Mouse (Mus musculus) macrophage (primary cell): ENCODE data around the gene Nfic. TPM values are rescaled to one million over a fixed set of nuclear protein-coding genes. Genes with fewer than 3 reads are reported as not detected.
A peak's percentile ranks its signal among the peaks of the same experiment; 100 is the strongest.

ENCODE experiments used
- H3K27ac ChIP-seq: fragments of 350-480 bp; formaldehyde crosslinking; 2 replicates; pipeline ENCODE4 v1.9.0; 2021
- H3K36me3 ChIP-seq: fragments of 350-480 bp; formaldehyde crosslinking; 2 replicates; pipeline ENCODE4 v1.9.0; 2021; ENCODE audit errors: inconsistent target
- H3K4me3 ChIP-seq: fragments of 350-480 bp; formaldehyde crosslinking; 2 replicates; pipeline ENCODE4 v1.9.0; 2021; ENCODE audit errors: inconsistent target
- H3K79me2 ChIP-seq: fragments of 350-480 bp; formaldehyde crosslinking; 2 replicates; pipeline ENCODE4 v1.9.0; 2021; ENCODE audit errors: inconsistent target
- WGBS: methylation state at CpG from one replicate; pipeline ENCODE4 v1.1.7; 2026; ENCODE audit warnings: inconsistent platforms; ENCODE audit not compliant: missing documents; 5-methylcytosine and 5-hydroxymethylcytosine counted together
- polyA plus RNA-seq: library from polyadenylated mRNA; stranded (reverse); fragments of 250-400 nt; gene quantifications from 3 replicates; pipeline ENCODE4 v1.2.4, GENCODE M21; 2018; ENCODE audit warnings: inconsistent platforms

Gene Nfic
- polyA plus RNA-seq, 1 experiment from 2014 or later, result 60.6 TPM

DNA sequence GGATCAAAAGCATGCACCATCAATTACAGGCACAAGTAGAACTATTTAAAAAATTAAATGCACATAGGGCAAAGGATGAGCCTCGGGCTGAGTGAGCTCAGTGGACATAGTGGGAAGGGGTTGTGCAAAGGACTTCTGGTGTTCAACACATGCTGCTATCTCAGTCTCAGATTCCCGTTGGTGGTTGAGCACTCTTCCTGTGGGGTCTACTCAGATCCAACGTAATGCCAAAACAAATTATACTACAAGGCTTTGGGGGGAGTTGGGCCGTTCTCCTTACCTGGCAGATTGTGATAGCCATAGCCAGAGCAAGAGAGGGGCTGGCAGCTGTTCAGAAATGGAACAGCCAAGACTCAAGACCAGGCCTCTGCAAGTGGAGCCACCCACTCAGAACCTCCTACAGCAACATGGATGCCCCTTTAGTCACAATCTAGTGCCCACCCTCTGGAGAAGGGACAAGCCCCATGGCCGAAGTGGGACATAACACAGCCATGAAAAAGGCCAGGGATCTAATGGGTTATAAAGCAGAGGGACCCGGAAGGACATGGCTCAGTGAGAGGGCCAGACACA is 75.5 kb downstream of the Nfic start:
- Histone ChIP-seq H3K79me2 (peaks cover 38% of the 10 kb centered on the region), H3K4me3 (no peak overlapping the region), H3K27ac (no peak overlapping the region), H3K36me3 (peaks cover 3% of the 10 kb centered on the region; the same call in 1 of the 2 replicates)
- 83% methylated on average over 6 of the region's 6 CpGs for WGBS

DNA sequence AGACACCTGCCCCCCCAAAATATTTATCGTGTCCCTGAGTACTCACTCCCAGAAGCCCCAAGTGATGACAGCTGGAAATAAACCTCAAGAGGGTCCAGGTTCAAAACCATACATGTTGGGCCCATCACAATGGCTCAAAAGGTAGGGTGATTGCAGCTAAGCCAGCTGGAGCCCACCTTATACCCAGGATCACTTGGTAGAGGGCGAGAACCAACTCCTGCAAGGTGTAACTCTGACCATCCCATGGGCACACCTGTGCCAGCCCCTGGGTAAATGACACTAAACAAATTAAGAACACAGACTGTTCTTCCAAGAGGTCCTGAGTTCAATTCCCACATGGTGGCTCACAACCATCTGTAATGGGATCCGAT is 76.3 kb downstream of the Nfic start:
- H3K4me3 ChIP-seq, result peak overlapping the region; percentile 54
- WGBS, result 53% methylated on average over 3 of the region's 3 CpGs
- H3K79me2 ChIP-seq, result peaks cover 39% of the 10 kb centered on the region
- H3K27ac ChIP-seq, result peak overlapping the region; percentile 69
- H3K36me3 ChIP-seq, result peaks cover 6% of the 10 kb centered on the region

DNA sequence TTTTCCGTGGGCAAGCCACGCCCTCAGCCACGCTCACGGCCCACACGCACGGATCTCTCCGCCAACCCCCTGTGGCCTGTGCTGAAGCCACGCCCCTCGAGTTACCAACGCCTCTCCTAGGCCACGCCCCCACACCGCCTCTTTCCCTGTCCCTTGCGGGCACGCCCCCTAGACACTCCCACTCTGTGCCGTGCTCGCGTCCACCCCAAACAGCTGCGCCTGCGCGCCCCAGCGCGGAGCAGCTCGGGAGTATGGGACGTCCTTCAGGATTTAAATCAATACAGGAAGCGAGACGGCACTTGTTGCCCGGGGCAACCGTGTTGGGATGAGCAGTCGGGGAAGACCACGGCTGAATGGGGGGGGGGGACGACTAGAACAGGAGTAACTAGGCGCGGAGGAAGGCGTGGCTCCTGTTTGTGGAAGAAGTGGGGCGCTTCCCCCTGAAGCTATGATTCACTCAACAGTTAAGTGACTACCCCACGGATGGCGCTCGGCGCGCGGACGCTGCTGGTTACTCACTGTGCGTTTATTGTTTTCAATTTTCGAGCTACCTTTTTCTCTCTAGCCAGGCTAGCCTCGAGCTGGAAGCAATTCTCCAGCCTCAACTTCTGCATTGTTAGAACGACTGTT is 76.8 kb downstream of the Nfic start:
- H3K36me3 ChIP-seq, result peaks cover 11% of the 10 kb centered on the region
- WGBS, result 1% methylated on average over 38 of the region's 46 CpGs
- H3K27ac ChIP-seq, result peak overlapping the region; percentile 69
- peaks cover 44% of the 10 kb centered on the region for H3K79me2 ChIP-seq
- peak overlapping the region; percentile 54 for H3K4me3 ChIP-seq

DNA sequence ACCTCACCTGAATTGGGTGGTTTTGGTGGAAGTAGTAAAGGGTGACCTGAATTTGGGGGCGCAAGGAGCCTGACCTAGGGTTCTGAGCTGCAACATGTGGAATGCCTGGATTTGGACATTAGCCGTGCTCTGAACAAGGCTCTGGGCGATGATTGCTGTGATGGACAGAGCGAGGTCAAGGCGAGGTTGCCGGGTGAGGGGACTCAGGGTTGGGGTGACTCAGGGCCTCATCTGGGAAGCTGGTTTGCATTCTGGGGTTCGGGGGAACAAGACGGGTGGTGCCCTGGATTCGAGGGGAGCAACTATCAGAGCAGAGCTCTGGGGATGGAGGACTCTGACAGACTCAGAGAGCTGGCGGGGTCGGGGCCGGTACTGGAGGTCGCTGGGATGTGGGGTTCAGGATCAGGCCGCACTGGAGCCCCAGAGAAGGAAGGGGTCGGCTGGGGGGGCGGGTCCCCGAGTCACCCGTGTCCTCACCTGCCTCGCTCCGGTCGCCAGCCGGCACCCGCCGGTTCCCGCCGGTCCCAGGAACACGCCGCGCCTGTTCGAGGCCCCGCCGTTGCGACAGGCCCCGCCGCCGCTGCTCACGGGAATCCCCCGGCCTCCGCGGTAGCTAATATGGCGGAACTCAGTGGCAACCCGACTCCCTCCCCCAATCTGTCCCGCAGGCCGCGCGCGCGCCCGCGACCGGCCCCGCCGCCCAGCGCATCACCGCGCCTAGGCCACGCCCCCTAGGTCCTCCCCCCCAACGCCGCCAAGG is 77.5 kb downstream of the Nfic start, which contains the start of gene Fzr1:
TSS of gene Fzr1 (minus strand) at position 724 of the 760 bp plus-strand sequence.
- H3K79me2 ChIP-seq, result peaks cover 51% of the 10 kb centered on the region
- WGBS, result under 1% methylated on average over 54 of the region's 59 CpGs
- peak within 1 kb of the TSS; percentile 82 for H3K4me3 ChIP-seq
- peaks cover 16% of the 10 kb centered on the region for H3K36me3 ChIP-seq
- peak within 1 kb of the TSS; percentile 69 for H3K27ac ChIP-seq

DNA sequence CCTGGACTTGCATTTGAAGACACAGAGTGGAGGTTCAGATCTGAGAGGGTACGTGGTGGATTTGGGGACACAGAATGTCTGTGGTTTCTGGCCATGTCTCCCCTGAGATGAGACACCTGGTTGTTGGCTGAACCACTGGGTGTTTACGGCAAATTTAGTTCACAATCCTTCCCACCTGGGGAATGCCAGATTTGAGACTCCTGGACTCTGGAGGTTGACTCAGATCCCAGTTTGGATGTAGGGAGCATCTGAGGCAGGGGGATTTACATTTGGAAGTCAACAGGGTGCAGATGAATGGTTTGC is 78.1 kb downstream of the Nfic start:
- Histone ChIP-seq H3K27ac (peak overlapping the region; percentile 64), H3K4me3 (peak overlapping the region; percentile 82), H3K36me3 (peaks cover 21% of the 10 kb centered on the region), H3K79me2 (peaks cover 58% of the 10 kb centered on the region)
- WGBS, result 75% methylated on average over 2 of the region's 2 CpGs

DNA sequence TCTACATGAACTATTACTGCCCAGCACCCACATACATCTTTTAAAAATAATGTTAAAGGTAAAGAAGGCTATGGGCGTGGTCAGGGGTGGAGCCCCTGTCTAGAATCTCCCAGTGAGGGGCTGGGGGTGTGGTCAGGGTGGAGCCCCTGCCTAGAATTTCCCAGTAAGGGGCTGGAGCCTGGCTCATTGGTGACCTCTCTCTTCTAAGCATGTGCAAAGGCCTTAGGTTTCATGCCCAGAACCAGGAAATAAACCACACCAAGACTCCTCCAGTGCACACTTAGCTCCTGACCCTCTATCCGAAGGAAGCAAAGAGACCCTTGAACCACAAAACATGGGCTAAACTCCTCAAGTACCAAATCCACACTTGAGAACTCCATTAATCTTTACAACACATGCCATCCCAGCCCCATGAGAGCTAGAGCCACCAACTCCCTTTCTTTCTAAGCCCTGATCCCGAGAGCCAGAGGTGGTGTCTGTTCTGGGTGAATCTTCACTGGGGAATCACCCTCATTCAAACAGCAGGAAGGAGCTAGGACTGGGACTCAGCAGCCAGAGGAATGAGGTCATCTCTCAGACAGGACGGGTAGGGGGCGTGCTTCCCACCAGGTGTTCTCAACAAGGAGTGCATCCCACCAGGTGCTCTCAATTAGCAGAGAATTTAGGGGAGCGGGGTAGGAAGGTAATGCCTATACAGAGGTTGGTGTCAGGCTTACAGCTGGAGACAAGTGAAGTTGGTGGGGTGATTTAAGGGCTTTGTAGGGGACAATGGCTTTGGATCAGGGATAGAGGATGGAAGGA is 78.7 kb downstream of the Nfic start:
- H3K4me3 ChIP-seq, result peak overlapping the region; percentile 82
- H3K36me3 ChIP-seq, result peaks cover 23% of the 10 kb centered on the region
- 53% methylated on average over 6 of the region's 6 CpGs for WGBS
- H3K79me2 ChIP-seq, result peaks cover 63% of the 10 kb centered on the region
- H3K27ac ChIP-seq, result 0 out of 2 replicates have a peak overlapping the region, but pooled peaks have one; percentile 64

DNA sequence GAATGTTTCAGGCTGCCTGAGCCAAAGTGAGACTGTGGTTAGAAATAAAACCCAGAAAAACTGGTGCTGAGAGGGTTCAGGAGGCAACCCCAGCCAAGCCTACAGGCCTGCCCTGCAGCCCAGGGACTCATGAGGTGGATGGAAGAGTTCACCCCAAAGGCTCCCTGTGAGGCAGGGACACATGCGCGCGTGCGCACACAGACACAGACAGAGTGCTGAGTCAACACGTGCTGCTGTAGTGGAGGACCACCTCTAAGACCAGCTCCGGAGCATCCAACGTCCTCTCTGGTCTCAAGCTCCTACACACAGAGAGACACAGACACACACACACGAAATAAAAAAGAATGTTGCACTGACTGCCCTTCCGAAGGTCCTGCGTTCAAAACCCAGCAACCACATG is 80.1 kb downstream of the Nfic start:
- Histone ChIP-seq H3K27ac (no peak overlapping the region), H3K79me2 (peaks cover 67% of the 10 kb centered on the region), H3K36me3 (peaks cover 35% of the 10 kb centered on the region), H3K4me3 (no peak overlapping the region)
- WGBS, result 94% methylated on average over 10 of the region's 10 CpGs

DNA sequence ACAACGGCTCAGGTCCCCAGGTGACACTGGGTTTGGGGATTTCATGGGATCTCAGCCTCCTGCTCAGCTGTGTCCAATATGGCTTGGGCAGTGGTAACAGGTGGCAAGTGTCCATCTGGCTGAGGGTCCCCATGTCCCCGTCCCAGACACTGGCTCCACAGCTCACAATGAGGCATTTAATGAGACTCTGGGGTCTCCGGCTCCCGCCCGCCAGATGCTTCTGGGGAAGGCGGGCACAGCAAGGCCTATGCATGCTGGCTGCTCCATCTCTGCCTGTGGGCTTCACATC is 88.3 kb downstream of the Nfic start:
- H3K79me2 ChIP-seq, result peaks cover 24% of the 10 kb centered on the region
- H3K36me3 ChIP-seq, result peaks cover 61% of the 10 kb centered on the region
- H3K27ac ChIP-seq, result 0 out of 2 replicates have a peak overlapping the region, but pooled peaks have one; percentile 36
- 93% methylated on average over 5 of the region's 6 CpGs for WGBS
- H3K4me3 ChIP-seq, result no peak overlapping the region

DNA sequence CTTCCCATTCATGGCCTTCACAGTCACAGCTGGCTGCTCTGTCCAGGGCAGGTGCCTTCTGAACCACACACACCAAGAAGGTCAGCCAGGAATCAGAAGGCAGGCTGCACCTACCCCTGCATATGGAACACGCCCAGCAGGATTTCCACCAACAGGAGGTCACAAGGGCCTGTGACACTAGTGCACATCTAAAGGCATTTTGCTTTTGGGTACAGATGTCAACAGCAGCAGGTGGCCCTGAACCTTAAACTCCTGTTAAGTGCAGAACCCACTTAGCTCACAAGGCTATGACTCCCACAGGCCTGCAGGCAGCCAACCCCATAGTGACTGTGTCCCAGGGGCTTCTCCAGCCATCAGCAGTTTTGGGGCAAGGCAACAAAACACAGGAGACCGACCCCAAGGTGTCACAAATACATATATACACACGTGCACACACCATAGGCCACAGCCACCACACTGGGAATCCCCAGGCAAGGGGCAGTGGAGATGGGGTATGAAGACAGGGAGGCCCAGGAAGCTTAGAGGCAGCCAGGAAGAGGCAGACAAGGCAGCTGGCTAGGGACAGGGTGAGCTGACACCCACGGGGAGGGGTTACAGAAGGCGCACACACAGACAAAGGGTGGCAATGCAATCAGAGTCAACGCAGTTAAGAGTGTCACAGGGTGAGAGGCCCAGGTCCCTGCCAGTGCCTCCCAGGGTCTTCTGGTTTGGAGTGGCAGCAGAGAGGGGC is 88.8 kb downstream of the Nfic start:
- Histone ChIP-seq H3K79me2 (peaks cover 24% of the 10 kb centered on the region), H3K27ac (peak overlapping the region; percentile 36), H3K4me3 (no peak overlapping the region), H3K36me3 (peaks cover 63% of the 10 kb centered on the region)
- WGBS, result 71% methylated on average over 6 of the region's 6 CpGs

DNA sequence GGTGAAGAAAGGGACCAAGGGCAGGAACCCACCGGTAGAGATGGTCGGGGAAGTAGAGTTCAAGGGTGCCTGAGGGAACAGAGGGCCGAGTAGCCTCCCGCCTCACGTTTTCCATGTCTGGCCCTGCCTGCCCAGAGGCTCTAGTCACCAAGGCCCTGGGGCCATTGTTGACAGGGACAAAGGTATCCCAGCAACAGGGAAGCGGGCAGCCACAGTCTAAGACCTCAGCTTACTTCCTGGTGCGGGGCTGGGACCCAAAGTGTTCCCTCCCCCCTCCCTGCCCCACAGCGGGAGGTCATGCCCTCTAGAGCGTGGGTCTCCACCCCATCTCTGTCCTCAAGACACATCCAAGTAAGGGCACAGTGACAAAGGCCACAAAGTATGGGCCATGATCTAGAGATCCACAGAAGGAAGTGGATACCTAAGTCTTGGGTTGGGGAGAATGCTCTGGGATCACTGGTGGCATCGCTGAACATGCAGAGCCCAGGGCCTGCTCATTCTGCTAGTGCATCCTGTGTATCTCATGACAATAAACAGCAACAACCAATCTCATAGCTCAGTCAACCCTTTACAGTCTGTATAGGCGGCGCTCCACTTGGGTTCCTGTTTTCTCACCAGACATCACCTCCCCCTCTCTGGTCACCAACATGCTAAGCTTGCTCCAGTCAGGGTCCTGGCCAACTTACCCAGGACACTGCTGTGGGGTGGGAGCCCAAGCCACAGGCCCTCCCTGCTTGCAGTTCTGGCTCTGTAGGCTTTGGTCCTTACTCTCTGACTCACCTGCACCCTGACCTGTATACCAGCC is 89.6 kb downstream of the Nfic start, which contains the start of gene 4930404N11Rik:
TSS of gene 4930404N11Rik (minus strand) at position 145 of the 805 bp plus-strand sequence.
- no peak within 1 kb of the TSS for H3K4me3 ChIP-seq
- WGBS, result 35% methylated on average over 12 of the region's 12 CpGs
- peaks cover 29% of the 10 kb centered on the region for H3K79me2 ChIP-seq
- H3K27ac ChIP-seq, result peak within 1 kb of the TSS; percentile 36
- peaks cover 63% of the 10 kb centered on the region for H3K36me3 ChIP-seq

DNA sequence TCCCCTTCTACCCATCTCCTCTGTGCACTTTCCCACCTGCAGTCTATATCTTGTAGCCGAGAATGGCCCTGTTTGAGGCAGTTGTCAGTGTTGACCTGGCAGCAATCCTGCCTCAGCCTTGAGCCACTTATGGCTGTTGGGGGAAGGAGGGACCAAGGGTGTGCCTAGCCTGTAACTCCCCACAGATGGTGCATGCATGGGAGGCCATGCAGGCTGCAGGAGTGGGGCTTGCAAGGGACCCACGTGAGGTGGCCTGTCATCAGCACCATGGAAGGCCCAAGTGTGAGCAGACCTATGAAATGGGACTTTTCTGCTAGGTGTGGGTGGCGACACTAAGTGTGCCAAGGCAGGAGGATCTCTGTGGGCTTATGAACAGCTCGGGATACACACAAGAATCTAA is 90.4 kb downstream of the Nfic start:
- H3K4me3 ChIP-seq, result no peak overlapping the region
- peaks cover 37% of the 10 kb centered on the region for H3K79me2 ChIP-seq
- peaks cover 63% of the 10 kb centered on the region for H3K36me3 ChIP-seq
- 72% methylated on average over 4 of the region's 4 CpGs for WGBS
- H3K27ac ChIP-seq, result peak overlapping the region; percentile 36

DNA sequence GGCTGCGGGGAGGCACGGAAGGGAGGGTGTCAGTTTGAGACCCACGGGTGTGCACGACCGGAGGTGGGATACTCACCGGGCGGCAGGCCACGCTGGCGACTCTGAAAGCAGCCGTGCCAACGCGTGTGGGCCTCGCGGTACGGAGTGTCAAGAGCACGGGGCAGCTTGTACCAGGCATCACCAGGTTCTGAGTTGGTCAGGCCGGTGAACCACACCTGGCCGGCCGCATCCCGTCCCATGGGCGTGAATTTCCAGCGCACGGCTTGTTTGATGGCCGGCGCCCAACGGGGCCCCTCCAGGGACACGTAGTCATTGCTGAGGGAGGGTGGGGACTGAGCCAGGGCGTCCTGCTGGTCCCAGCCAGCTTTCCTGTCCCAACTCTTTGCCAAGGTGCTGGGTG is 90.8 kb downstream of the Nfic start:
- H3K36me3 ChIP-seq, result peaks cover 63% of the 10 kb centered on the region
- peak overlapping the region; percentile 36 for H3K27ac ChIP-seq
- no peak overlapping the region for H3K4me3 ChIP-seq
- peaks cover 41% of the 10 kb centered on the region for H3K79me2 ChIP-seq
- 90% methylated on average over 25 of the region's 28 CpGs for WGBS

DNA sequence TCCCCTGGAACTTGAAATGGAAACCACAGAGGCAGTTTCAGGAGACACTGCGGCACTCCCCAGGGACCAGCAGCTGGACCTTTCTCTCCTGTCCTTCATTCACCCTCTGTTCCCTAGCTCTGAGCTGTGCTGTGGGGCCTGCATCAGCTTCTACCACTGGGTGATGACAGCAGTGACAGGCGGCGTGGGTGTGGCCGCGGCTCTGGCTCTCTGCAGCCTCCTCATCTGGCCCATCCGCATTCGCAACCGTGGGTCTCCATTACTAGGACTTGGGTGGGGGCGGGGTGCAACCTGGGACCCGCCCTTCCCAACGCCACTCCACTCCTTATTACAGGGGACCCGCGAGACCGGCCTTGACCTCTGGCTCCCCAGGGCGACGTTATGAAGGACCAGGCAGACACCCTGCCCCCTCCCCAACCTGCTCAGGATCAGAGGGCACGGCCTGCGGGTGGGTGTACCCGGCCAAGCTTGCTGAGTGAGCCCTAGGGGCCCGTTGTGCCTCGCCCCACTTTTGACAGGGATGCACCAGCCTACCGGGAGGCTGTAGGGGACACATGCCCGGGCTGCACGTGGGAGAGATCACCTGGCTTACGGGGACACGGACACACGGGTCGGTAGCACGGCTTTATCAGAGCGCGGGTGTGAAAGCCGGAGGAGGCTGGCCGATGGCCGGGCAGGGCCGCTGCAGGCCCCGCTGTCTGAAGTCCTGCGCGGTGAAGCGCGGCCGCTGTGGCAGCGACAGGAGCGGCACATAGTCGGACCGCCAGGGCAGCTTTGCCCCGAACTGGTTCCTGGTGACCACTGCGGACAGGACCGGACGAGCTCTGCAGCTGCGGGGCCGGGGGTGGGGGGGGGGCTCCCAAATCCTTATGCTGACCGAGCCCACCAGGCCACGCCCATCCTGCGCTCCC is 91.7 kb downstream of the Nfic start:
- 93% methylated on average over 43 of the region's 54 CpGs for WGBS
- Histone ChIP-seq H3K4me3 (no peak overlapping the region), H3K27ac (no peak overlapping the region), H3K36me3 (peaks cover 55% of the 10 kb centered on the region), H3K79me2 (peaks cover 51% of the 10 kb centered on the region)
